Mouse (Mus musculus): Measurements from ENCODE around the gene Nsf.

DNA sequence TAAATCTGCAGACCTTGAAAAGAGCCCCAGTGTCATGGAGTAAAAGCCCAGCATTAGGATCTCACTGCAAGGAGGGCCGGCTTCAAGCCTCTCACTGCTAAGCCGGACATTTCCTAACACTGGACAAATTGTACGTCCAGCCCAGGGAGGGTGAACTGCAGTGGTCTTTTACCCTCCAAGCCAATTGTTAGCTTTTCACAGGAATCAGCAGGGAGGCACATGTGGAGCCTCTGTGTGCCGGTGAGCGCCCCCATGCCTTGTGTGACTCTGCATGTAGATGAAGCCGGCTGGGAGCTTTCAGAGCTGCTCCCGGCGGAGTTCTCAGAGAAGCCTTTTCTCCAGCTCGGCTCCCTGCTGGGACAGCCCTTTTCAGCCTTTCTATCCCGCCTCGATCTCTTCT is 113.0 kb downstream of the Nsf start:
- TF ChIP-seq POLR2A (IDR thresholded peaks at IDR 0.05; ENCODE audit: borderline replicate concordance, extremely low read depth, insufficient read depth, insufficient read length, poor library complexity, severe bottlenecking), result no peak
- TF ChIP-seq CTCF (IDR thresholded peaks at IDR 0.05; ENCODE audit: borderline replicate concordance, extremely low read depth, insufficient read depth, insufficient read length), result no peak

Data from brain, embryonic 14.5 days (tissue).